Mouse (Mus musculus): Measurements from ENCODE around the gene Thbd.

Thbd gene

GRCm38 (mm10) chr2:148407870-148408760 lies at the start of gene Thbd:
Thbd (minus strand) TSS chr2:148408188.
- DNase-seq (ENCODE audit: low spot score in 2 of 2), result peak in 1 of 2 experiments; percentile 16

GRCm38 (mm10) chr2:148455341-148455740 lies 47.4 kb upstream of the Thbd start:
- no peak for DNase-seq (ENCODE audit: low spot score in 2 of 2)

GRCm38 (mm10) chr2:148454014-148454542 lies 46.1 kb upstream of the Thbd start:
- DNase-seq (ENCODE audit: low spot score in 2 of 2), result no peak

GRCm38 (mm10) chr2:148453061-148453460 lies 45.1 kb upstream of the Thbd start:
- DNase-seq (ENCODE audit: low spot score in 2 of 2), result no peak

- no peak for DNase-seq (ENCODE audit: low spot score in 2 of 2)
Observed at GRCm38 (mm10) chr2:148451498-148451897, 43.5 kb upstream of the Thbd start.

GRCm38 (mm10) chr2:148450616-148451015 lies 42.6 kb upstream of the Thbd start:
- no peak for DNase-seq (ENCODE audit: low spot score in 2 of 2)

GRCm38 (mm10) chr2:148449659-148450058 lies 41.7 kb upstream of the Thbd start:
- no peak for DNase-seq (ENCODE audit: low spot score in 2 of 2)

- no peak for DNase-seq (ENCODE audit: low spot score in 2 of 2)
Observed at GRCm38 (mm10) chr2:148446446-148446845, 38.5 kb upstream of the Thbd start.

GRCm38 (mm10) chr2:148445616-148446015 lies 37.6 kb upstream of the Thbd start:
- DNase-seq (ENCODE audit: low spot score in 2 of 2), result no peak

GRCm38 (mm10) chr2:148444472-148444871 lies 36.5 kb upstream of the Thbd start:
- no peak for DNase-seq (ENCODE audit: low spot score in 2 of 2)

- DNase-seq (ENCODE audit: low spot score in 2 of 2), result no peak
Observed at GRCm38 (mm10) chr2:148443249-148443958, 35.4 kb upstream of the Thbd start, which contains the start of gene Cd93. Cd93 (minus strand) TSS chr2:148443563.

- no peak for DNase-seq (ENCODE audit: low spot score in 2 of 2)
Observed at GRCm38 (mm10) chr2:148442710-148443109, 34.7 kb upstream of the Thbd start.

GRCm38 (mm10) chr2:148442172-148442571 lies 34.2 kb upstream of the Thbd start:
- DNase-seq (ENCODE audit: low spot score in 2 of 2), result no peak

- DNase-seq (ENCODE audit: low spot score in 2 of 2), result no peak
Observed at GRCm38 (mm10) chr2:148441421-148441820, 33.4 kb upstream of the Thbd start.

- no peak for DNase-seq (ENCODE audit: low spot score in 2 of 2)
Observed at GRCm38 (mm10) chr2:148439691-148440276, 31.8 kb upstream of the Thbd start.

GRCm38 (mm10) chr2:148436285-148436684 lies 28.3 kb upstream of the Thbd start:
- no peak for DNase-seq (ENCODE audit: low spot score in 2 of 2)

GRCm38 (mm10) chr2:148432346-148432745 lies 24.4 kb upstream of the Thbd start:
- DNase-seq (ENCODE audit: low spot score in 2 of 2), result no peak

- DNase-seq (ENCODE audit: low spot score in 2 of 2), result no peak
Observed at GRCm38 (mm10) chr2:148430941-148431340, 23.0 kb upstream of the Thbd start.

GRCm38 (mm10) chr2:148429001-148429505 lies 21.1 kb upstream of the Thbd start:
- no peak for DNase-seq (ENCODE audit: low spot score in 2 of 2)

- no peak for DNase-seq (ENCODE audit: low spot score in 2 of 2)
Observed at GRCm38 (mm10) chr2:148428523-148428922, 20.5 kb upstream of the Thbd start.

GRCm38 (mm10) chr2:148427553-148427952 lies 19.6 kb upstream of the Thbd start:
- DNase-seq (ENCODE audit: low spot score in 2 of 2), result no peak
